Mouse (Mus musculus) embryonic facial prominence, embryonic 10.5 days (tissue): Measurements from ENCODE around the gene Ccdc80. TPM values are rescaled to one million over a fixed set of nuclear protein-coding genes. Genes with fewer than 3 reads are reported as not detected.

ENCODE experiments used
- polyA plus RNA-seq: library from polyadenylated mRNA; unstranded; fragments of >200 nt; fragmentation: Nextera tagmentation; extraction: Ambion mirVana; gene quantifications from 2 replicates; pipeline ENCODE4 v1.2.1, GENCODE M21; 2016

Gene Ccdc80
- polyA plus RNA-seq, 1 experiment from 2014 or later, result 25.2 TPM

Other genes starting within 250 kb of the Ccdc80 start
- not detected in 2 replicates for gene Cd200r2, start 226.3 kb upstream of the Ccdc80 start, polyA plus RNA-seq
- not detected in 2 replicates for gene Cd200r3, start 149.7 kb upstream of the Ccdc80 start, polyA plus RNA-seq
- gene Slc35a5, start 65.3 kb downstream of the Ccdc80 start, polyA plus RNA-seq, result 12.2 and 14.9 TPM in 2 replicates
- 30.0 and 30.8 TPM in 2 replicates for gene Atg3, start 65.4 kb downstream of the Ccdc80 start, polyA plus RNA-seq
- 0.16 and 0.32 TPM in 2 replicates for gene Btla, start 130.9 kb downstream of the Ccdc80 start, polyA plus RNA-seq